ENCODE assay signal across 7 mouse cellular contexts in genomic region chr11:101131701-101132100, GRCm38 (mm10). TPM values are rescaled to one million over a fixed set of nuclear protein-coding genes. Genes with fewer than 3 reads are reported as not detected.
DNase-seq lines count a peak whose midpoint lies in the region; ATAC-seq and TF ChIP-seq lines count a peak whose summit lies in the region.

No protein-coding gene starts in this region.

- H3K27me3 ChIP-seq in intestine, postnatal 0 days (replicated peaks; ENCODE audit: control insufficient read depth, insufficient read depth, low read length): no peaks in the 10 kb centered on the region
- H3K27me3 ChIP-seq in intestine, embryonic 15.5 days (replicated peaks): no peaks in the 10 kb centered on the region

- DNase-seq in thymus, postnatal 14 days: peak; percentile 40
- DNase-seq in thymus, postnatal 36 days: no peak
- DNase-seq in cerebellum, postnatal 36 days: peak; percentile 39 to 47
- no peak for DNase-seq in yolk sac, embryonic 10.5 days (ENCODE audit: low spot score)
- DNase-seq in frontal cortex, adult 2 months (ENCODE audit: extremely low spot score in 1 of 2, low spot score in 1 of 2): no peak

- H3K4me3 ChIP-seq in intestine, postnatal 0 days (ENCODE audit: low read depth, low read length): no peak overlapping the region
- H3K4me3 ChIP-seq in intestine, embryonic 15.5 days (replicated peaks): no peak overlapping the region

- no peak for ATAC-seq in intestine, postnatal 0 days
- ATAC-seq in intestine, embryonic 15.5 days: no peak

- H3K4me1 ChIP-seq in intestine, postnatal 0 days (replicated peaks; ENCODE audit: control insufficient read depth, insufficient read depth, low read length): peaks cover 5% of the 10 kb centered on the region; the same call in 1 of the 2 replicates
- peaks cover 9% of the 10 kb centered on the region; the same call in 1 of the 2 replicates for H3K4me1 ChIP-seq in intestine, embryonic 15.5 days (replicated peaks)

- WGBS in intestine, postnatal 0 days: 82% methylated on average over 6 of the region's 6 CpGs
- 87% methylated on average over 6 of the region's 6 CpGs for WGBS in intestine, embryonic 15.5 days

- peaks cover under 1% of the 10 kb centered on the region; the same call in 1 of the 2 replicates for H3K36me3 ChIP-seq in intestine, postnatal 0 days (ENCODE audit: control insufficient read depth, insufficient read depth)
- H3K36me3 ChIP-seq in intestine, embryonic 15.5 days: peaks cover 2% of the 10 kb centered on the region

- peak; percentile 64 for TF ChIP-seq CTCF in intestine, postnatal 0 days (IDR thresholded peaks at IDR 0.05; ENCODE audit: low read depth)

- no peak overlapping the region for H3K4me2 ChIP-seq in intestine, postnatal 0 days (replicated peaks; ENCODE audit: low read depth)
- H3K4me2 ChIP-seq in intestine, embryonic 15.5 days (replicated peaks): no peak overlapping the region

- no peaks in the 10 kb centered on the region for H3K9me3 ChIP-seq in intestine, postnatal 0 days (ENCODE audit: control insufficient read depth)
- H3K9me3 ChIP-seq in intestine, embryonic 15.5 days: no peaks in the 10 kb centered on the region

- H3K27ac ChIP-seq in intestine, postnatal 0 days (ENCODE audit: low read depth, low read length): no peak overlapping the region
- H3K27ac ChIP-seq in intestine, embryonic 15.5 days: no peak overlapping the region

- no peak overlapping the region for H3K9ac ChIP-seq in intestine, postnatal 0 days (ENCODE audit: low read depth, low read length)
- no peak overlapping the region for H3K9ac ChIP-seq in intestine, embryonic 15.5 days

RNA-seq across cellular contexts. Expression of gene Tubg1, which starts 12.0 kb away (rescaled TPM):
- 20.0 and 20.6 TPM in 2 replicates for polyA plus RNA-seq in intestine, postnatal 0 days (2015; fragmentation: Nextera tagmentation; extraction: Ambion mirVana)
- 58.7 and 59.2 TPM in 2 replicates for polyA plus RNA-seq in intestine, embryonic 15.5 days (2015; fragmentation: Nextera tagmentation; extraction: Ambion mirVana)
- polyA plus RNA-seq in frontal cortex, adult 2 months (2012; rRNA removed): 21.5 and 24.7 TPM in 2 replicates

RNA-seq across cellular contexts. Expression of gene Retreg3, which starts 12.0 kb away (rescaled TPM):
- polyA plus RNA-seq in intestine, postnatal 0 days (2015; fragmentation: Nextera tagmentation; extraction: Ambion mirVana): 10.3 and 12.3 TPM in 2 replicates
- 17.0 and 17.2 TPM in 2 replicates for polyA plus RNA-seq in intestine, embryonic 15.5 days (2015; fragmentation: Nextera tagmentation; extraction: Ambion mirVana)
- polyA plus RNA-seq in frontal cortex, adult 2 months (2012; rRNA removed): 66.2 and 66.5 TPM in 2 replicates

RNA-seq across cellular contexts. Expression of gene Tubg2, which starts 24.0 kb away (rescaled TPM):
- polyA plus RNA-seq in intestine, postnatal 0 days (2015; fragmentation: Nextera tagmentation; extraction: Ambion mirVana): 2.5 and 2.8 TPM in 2 replicates
- polyA plus RNA-seq in intestine, embryonic 15.5 days (2015; fragmentation: Nextera tagmentation; extraction: Ambion mirVana): 4.4 and 4.8 TPM in 2 replicates
- 56.4 and 58.0 TPM in 2 replicates for polyA plus RNA-seq in frontal cortex, adult 2 months (2012; rRNA removed)

RNA-seq across cellular contexts. Expression of gene Psmc3ip, which starts 36.5 kb away (rescaled TPM):
- 9.1 and 10.5 TPM in 2 replicates for polyA plus RNA-seq in intestine, postnatal 0 days (2015; fragmentation: Nextera tagmentation; extraction: Ambion mirVana)
- polyA plus RNA-seq in intestine, embryonic 15.5 days (2015; fragmentation: Nextera tagmentation; extraction: Ambion mirVana): 22.6 and 23.4 TPM in 2 replicates
- 5.6 and 7.8 TPM in 2 replicates for polyA plus RNA-seq in frontal cortex, adult 2 months (2012; rRNA removed)

RNA-seq across cellular contexts. Expression of gene Cntnap1, which starts 38.6 kb away (rescaled TPM):
- polyA plus RNA-seq in intestine, postnatal 0 days (2015; fragmentation: Nextera tagmentation; extraction: Ambion mirVana): 5.2 and 6.0 TPM in 2 replicates
- polyA plus RNA-seq in intestine, embryonic 15.5 days (2015; fragmentation: Nextera tagmentation; extraction: Ambion mirVana): 0.82 and 1.0 TPM in 2 replicates
- polyA plus RNA-seq in frontal cortex, adult 2 months (2012; rRNA removed): 65.8 TPM in 2 replicates

Comparison
In these comparisons a context has a peak if more than half of its experiments do, and no peak if none do; other contexts are left out.
1. DNase-seq: peak in thymus, postnatal 14 days (single experiment) and cerebellum, postnatal 36 days (2 of 2); none in thymus, postnatal 36 days (0 of 2), yolk sac, embryonic 10.5 days (single experiment) and frontal cortex, adult 2 months (0 of 2).